Mouse (Mus musculus): Measurements from ENCODE around the gene Sprtn. TPM values are rescaled to one million over a fixed set of nuclear protein-coding genes. Genes with fewer than 3 reads are reported as not detected.

Gene Sprtn
- polyA plus RNA-seq, 1 experiment from 2014 or later = 10.5 TPM

GRCm38 (mm10) chr8:124949209-124950068, 51.8 kb downstream of the Sprtn start, which contains the start of gene Egln1:
Egln1 (minus strand) TSS chr8:124949324.
- Histone ChIP-seq H3K27me3 (no peaks in the 10 kb centered on the region), H3K9me3 (no peaks in the 10 kb centered on the region), H3K9ac (peak within 1 kb of the TSS; percentile 89), H3K4me2 (peak within 1 kb of the TSS; percentile 92), H3K27ac (peak within 1 kb of the TSS; percentile 98), H3K36me3 (peaks cover under 1% of the 10 kb centered on the region; the same call in 1 of the 2 replicates), H3K4me1 (peaks cover 43% of the 10 kb centered on the region), H3K4me3 (peak within 1 kb of the TSS; percentile 80)
- ATAC-seq (ENCODE audit: borderline replicate concordance, extremely low read depth, low FRiP score, low TSS enrichment) = peak; percentile 92
- WGBS = under 1% methylated on average over 53 of the region's 98 CpGs

- Histone ChIP-seq H3K9ac (peak overlapping the region; percentile 89), H3K27ac (peak overlapping the region; percentile 98), H3K4me1 (peaks cover 38% of the 10 kb centered on the region), H3K4me2 (peak overlapping the region; percentile 92), H3K9me3 (no peaks in the 10 kb centered on the region), H3K4me3 (peak overlapping the region; percentile 80), H3K36me3 (no peaks in the 10 kb centered on the region), H3K27me3 (no peaks in the 10 kb centered on the region)
- 17% methylated on average over 10 of the region's 10 CpGs for WGBS
- no peak for ATAC-seq (ENCODE audit: borderline replicate concordance, extremely low read depth, low FRiP score, low TSS enrichment)
Measured at GRCm38 (mm10) chr8:124950069-124950456, 52.4 kb downstream of the Sprtn start.

GRCm38 (mm10) chr8:124950865-124951264, 53.2 kb downstream of the Sprtn start:
- whole genome bisulfite sequencing = 35% methylated on average over 2 of the region's 2 CpGs
- Histone ChIP-seq H3K4me1 (peaks cover 30% of the 10 kb centered on the region), H3K27me3 (no peaks in the 10 kb centered on the region), H3K9me3 (no peaks in the 10 kb centered on the region), H3K36me3 (no peaks in the 10 kb centered on the region), H3K27ac (0 out of 2 replicates have a peak overlapping the region, but pooled peaks have one; percentile 98), H3K9ac (no peak overlapping the region), H3K4me3 (peak overlapping the region; percentile 80), H3K4me2 (peak overlapping the region; percentile 92)
- no peak for ATAC-seq (ENCODE audit: borderline replicate concordance, extremely low read depth, low FRiP score, low TSS enrichment)

- no peak overlapping the region for H3K27ac ChIP-seq
- no peak overlapping the region for H3K4me2 ChIP-seq
- no peaks in the 10 kb centered on the region for H3K27me3 ChIP-seq
- no peaks in the 10 kb centered on the region for H3K36me3 ChIP-seq
- H3K9me3 ChIP-seq = no peaks in the 10 kb centered on the region
- no peak overlapping the region for H3K4me3 ChIP-seq
- no peak overlapping the region for H3K9ac ChIP-seq
- WGBS = 55% methylated on average over 7 of the region's 7 CpGs
- ATAC-seq (ENCODE audit: borderline replicate concordance, extremely low read depth, low FRiP score, low TSS enrichment) = no peak
- H3K4me1 ChIP-seq = peaks cover 15% of the 10 kb centered on the region
Measured at GRCm38 (mm10) chr8:124953188-124953587, 55.5 kb downstream of the Sprtn start.

- Histone ChIP-seq H3K9ac (no peak overlapping the region), H3K27me3 (no peaks in the 10 kb centered on the region), H3K4me3 (no peak overlapping the region), H3K4me1 (peaks cover 21% of the 10 kb centered on the region), H3K36me3 (no peaks in the 10 kb centered on the region), H3K9me3 (no peaks in the 10 kb centered on the region), H3K4me2 (no peak overlapping the region), H3K27ac (no peak overlapping the region)
- no peak for ATAC-seq (ENCODE audit: borderline replicate concordance, extremely low read depth, low FRiP score, low TSS enrichment)
- WGBS = 73% methylated on average over 8 of the region's 8 CpGs
Measured at GRCm38 (mm10) chr8:124954572-124955082, 56.9 kb downstream of the Sprtn start.

Other genes with a start within 250 kb of the Sprtn start
- gene 2310022B05Rik, start 234.5 kb upstream of the Sprtn start, polyA plus RNA-seq (2015; fragmentation: Nextera tagmentation; extraction: Ambion mirVana) = 29.9 and 30.1 TPM in 2 replicates
- gene Ttc13, start 175.9 kb upstream of the Sprtn start, polyA plus RNA-seq (2015; fragmentation: Nextera tagmentation; extraction: Ambion mirVana) = 47.0 and 49.7 TPM in 2 replicates
- gene Arv1, start 175.7 kb upstream of the Sprtn start, polyA plus RNA-seq (2015; fragmentation: Nextera tagmentation; extraction: Ambion mirVana) = 21.8 and 23.8 TPM in 2 replicates
- 11.3 and 14.4 TPM in 2 replicates for gene Fam89a, start 146.1 kb upstream of the Sprtn start, polyA plus RNA-seq (2015; fragmentation: Nextera tagmentation; extraction: Ambion mirVana)
- gene Trim67, start 104.8 kb upstream of the Sprtn start, polyA plus RNA-seq (2015; fragmentation: Nextera tagmentation; extraction: Ambion mirVana) = 0.66 and 0.67 TPM in 2 replicates
- 93.6 and 99.0 TPM in 2 replicates for gene Gnpat, start 34.9 kb upstream of the Sprtn start, polyA plus RNA-seq (2015; fragmentation: Nextera tagmentation; extraction: Ambion mirVana)
- 42.0 and 43.9 TPM in 2 replicates for gene 2810004N23Rik, start 34.8 kb upstream of the Sprtn start, polyA plus RNA-seq (2015; fragmentation: Nextera tagmentation; extraction: Ambion mirVana)
- gene Exoc8, start 181 bp upstream of the Sprtn start, polyA plus RNA-seq (2015; fragmentation: Nextera tagmentation; extraction: Ambion mirVana) = 8.8 and 9.7 TPM in 2 replicates
- 12.0 and 13.3 TPM in 2 replicates for gene Egln1, start 51.4 kb downstream of the Sprtn start, polyA plus RNA-seq (2015; fragmentation: Nextera tagmentation; extraction: Ambion mirVana)
- 118 and 123 TPM in 2 replicates for gene Tsnax, start 115.1 kb downstream of the Sprtn start, polyA plus RNA-seq (2015; fragmentation: Nextera tagmentation; extraction: Ambion mirVana)
- 2.9 and 3.0 TPM in 2 replicates for gene Disc1, start 156.3 kb downstream of the Sprtn start, polyA plus RNA-seq (2015; fragmentation: Nextera tagmentation; extraction: Ambion mirVana)

Measured in lung, embryonic 15.5 days (tissue).